25 mouse cellular contexts compared by ENCODE assay signal in genomic region chr2:143041596-143041995, GRCm38 (mm10). TPM values are rescaled to one million over a fixed set of nuclear protein-coding genes. Genes with fewer than 3 reads are reported as not detected.
"Had no signal": no experiment of that assay in that cellular context is flagged by ENCODE, and none has a peak within 500 bp of the region (broad histone marks: within the 10 kb centered on the region; RNA-seq: fewer than 3 reads in every experiment).

No protein-coding gene starts in this region.

- H3K9me3 ChIP-seq: limb, embryonic 10.5 days; limb, embryonic 13.5 days; liver, embryonic 13.5 days had no signal

- H3K4me1 ChIP-seq: limb, embryonic 10.5 days; limb, embryonic 13.5 days; liver, embryonic 13.5 days had no signal

- DNase-seq: kidney, postnatal 25 days; layer of hippocampus, adult 9-11 months; liver; liver, embryonic 13.5 days; lung, embryonic 14.5 days; midbrain, embryonic 14.5 days; right cerebral cortex, postnatal 14 days; right cerebral cortex, postnatal 4 days; thymus, adult 2 months; thymus, postnatal 14 days; thymus, postnatal 4 days had no signal

- H3K9ac ChIP-seq: limb, embryonic 13.5 days; liver, embryonic 13.5 days; lung, embryonic 14.5 days had no signal

- H3K27me3 ChIP-seq: limb, embryonic 13.5 days; liver, embryonic 13.5 days had no signal

- H3K4me3 ChIP-seq: layer of hippocampus, adult 2 months; limb, embryonic 10.5 days; limb, embryonic 13.5 days; liver, embryonic 13.5 days had no signal

- ATAC-seq: lung, postnatal 0 days had no signal

- H3K4me2 ChIP-seq: limb, embryonic 13.5 days; liver, embryonic 13.5 days; lung, embryonic 14.5 days had no signal

- H3K27ac ChIP-seq: kidney, postnatal 0 days; layer of hippocampus, adult 2 months; limb, embryonic 10.5 days; limb, embryonic 13.5 days; liver, embryonic 13.5 days; macrophage; stomach, postnatal 0 days had no signal

- H3K36me3 ChIP-seq: limb, embryonic 10.5 days; limb, embryonic 13.5 days; liver, embryonic 13.5 days had no signal

RNA-seq across cellular contexts. Expression of gene Otor, which starts 36.7 kb away (rescaled TPM):
- total RNA-seq: layer of hippocampus, adult 2 months; layer of hippocampus, postnatal 25 days; left cerebral cortex, adult 18-20 months; left cerebral cortex, postnatal 25 days; megakaryocyte, adult 5-6 weeks had no signal
- polyA plus RNA-seq: kidney, postnatal 0 days; large intestine, adult 2 months; liver, embryonic 16.5 days; lung, postnatal 0 days; macrophage; midbrain, postnatal 0 days; thymus, adult 2 months had no signal
